Mouse (Mus musculus) heart, embryonic 14.5 days (tissue): ENCODE results near the gene Dbn1. TPM values are rescaled to one million over a fixed set of nuclear protein-coding genes. Genes with fewer than 3 reads are reported as not detected.

Experiments used
- ATAC-seq: fragments of 200-750 bp; cut with Nextera tagmentation; 2 replicates; pipeline ENCODE4 v1.8.0; 2017; ENCODE audit warnings: low read depth, moderate TSS enrichment; ENCODE audit not compliant: insufficient number of reproducible peaks, insufficient read depth, low FRiP score
- H3K27ac ChIP-seq, 2 experiments: fragments of 200-500 bp in 1 of 2; fragments of 300-500 bp in 1 of 2; sonication (generic) in 1 of 2; replicated peaks in 1 of 2; 2 replicates each; pipeline ENCODE4 v1.5.1; 2012 to 2014; ENCODE audit warnings: low read depth in 2 of 2, low read length in 2 of 2, control low read depth in 1 of 2, mild to moderate bottlenecking in 1 of 2, mixed read lengths in 1 of 2; ENCODE audit not compliant: control insufficient read depth in 1 of 2, insufficient read depth in 1 of 2
- H3K27me3 ChIP-seq: fragments of 300-500 bp; sonication (generic); 2 replicates; pipeline ENCODE4 v1.6.1; 2014; ENCODE audit warnings: mild to moderate bottlenecking, low read length, control low read depth; ENCODE audit not compliant: control insufficient read depth, insufficient read depth
- H3K36me3 ChIP-seq: fragments of 300-500 bp; sonication (generic); 2 replicates; pipeline ENCODE4 v1.6.1; 2014; ENCODE audit warnings: mild to moderate bottlenecking, control low read depth, low read length, mixed read lengths; ENCODE audit not compliant: control insufficient read depth, insufficient read depth
- H3K4me1 ChIP-seq, 2 experiments: fragments of 200-500 bp in 1 of 2; fragments of 300-500 bp in 1 of 2; sonication (generic) in 1 of 2; 2 replicates each; pipeline ENCODE4 v1.6.1; 2012 to 2014; ENCODE audit warnings: low read length in 2 of 2, control low read depth in 1 of 2, mixed read lengths in 1 of 2; ENCODE audit not compliant: control insufficient read depth in 2 of 2, insufficient read depth in 2 of 2
- H3K4me2 ChIP-seq: fragments of 300-500 bp; sonication (generic); 2 replicates; pipeline ENCODE4 v1.6.1; 2014; ENCODE audit warnings: mild to moderate bottlenecking, low read length
- H3K4me3 ChIP-seq, 2 experiments: fragments of 200-500 bp in 1 of 2; fragments of 300-500 bp in 1 of 2; sonication (generic) in 1 of 2; 2 replicates each; pipeline ENCODE4 v1.5.1; 2012 to 2014; ENCODE audit warnings: low read length in 2 of 2, mild to moderate bottlenecking in 2 of 2, control low read depth in 1 of 2, low read depth in 1 of 2, moderate library complexity in 1 of 2; ENCODE audit not compliant: control insufficient read depth in 1 of 2, insufficient read depth in 1 of 2
- H3K9ac ChIP-seq: fragments of 300-500 bp; sonication (generic); 2 replicates; pipeline ENCODE4 v1.6.1; 2014; ENCODE audit warnings: mild to moderate bottlenecking, low read length
- H3K9me3 ChIP-seq: fragments of 300-500 bp; sonication (generic); 2 replicates; pipeline ENCODE4 v1.6.1; 2016; ENCODE audit warnings: low read length, control low read depth; ENCODE audit not compliant: control insufficient read depth
- WGBS: fragments of 180-500 bp; shearing (Covaris S2); extraction: QIAGEN DNeasy Blood & Tissue Kit; methylation state at CpG from one replicate; pipeline ENCODE4 v1.1.7; 2014; 5-methylcytosine and 5-hydroxymethylcytosine counted together
- polyA plus RNA-seq: library from polyadenylated mRNA; unstranded; fragments of >200 nt; fragmentation: Nextera tagmentation; extraction: Ambion mirVana; gene quantifications from 2 replicates; pipeline ENCODE4 v1.2.1, GENCODE M21; 2014

Gene Dbn1
- polyA plus RNA-seq, 1 experiment from 2014 or later: 51.8 TPM

DNA sequence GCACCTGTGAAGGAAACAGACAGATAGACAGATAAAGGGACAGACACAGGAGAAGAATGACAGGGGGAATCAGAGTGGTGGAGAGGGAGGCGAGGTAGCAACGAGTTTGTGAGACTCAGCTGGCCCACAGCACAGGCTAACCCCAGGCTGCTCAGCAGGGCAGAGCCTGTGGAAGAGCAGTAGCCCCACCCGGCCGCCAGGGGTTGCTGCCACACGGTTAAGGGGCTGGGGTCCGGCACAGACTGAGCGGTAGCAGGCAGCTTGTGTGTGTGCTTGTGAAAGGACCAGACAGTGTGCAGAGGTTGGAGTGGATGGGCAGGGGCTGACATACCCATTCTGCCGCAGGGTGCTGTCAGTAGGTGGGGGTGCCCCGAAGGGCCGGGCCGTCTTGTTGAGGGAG is 20.0 kb upstream of the Dbn1 start:
- Histone ChIP-seq H3K36me3 (peaks cover 84% of the 10 kb centered on the region), H3K27me3 (no peaks in the 10 kb centered on the region)
- 66% methylated on average over 11 of the region's 11 CpGs for WGBS

DNA sequence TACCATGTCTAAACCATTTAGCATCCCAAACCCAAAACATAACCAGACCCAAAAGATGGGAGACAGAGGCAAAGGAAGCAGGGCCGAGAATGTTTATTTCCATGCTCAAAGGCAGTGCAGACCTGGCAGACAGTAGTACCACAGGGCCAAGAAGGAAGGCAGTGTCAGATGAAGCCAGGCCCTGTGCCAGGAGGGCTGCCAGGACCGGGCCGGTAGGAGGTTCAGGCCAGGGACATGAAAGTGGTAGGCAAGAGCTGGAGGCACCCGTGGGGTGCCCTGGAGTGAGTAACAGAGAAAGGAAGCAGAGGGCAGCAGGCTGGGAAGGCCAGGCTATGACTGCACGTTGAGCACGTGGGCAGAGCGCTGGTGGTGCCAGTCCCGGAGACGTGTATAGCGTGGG is 18.8 kb upstream of the Dbn1 start:
- H3K9me3 ChIP-seq: no peaks in the 10 kb centered on the region
- no peaks in the 10 kb centered on the region for H3K27me3 ChIP-seq
- peaks cover 91% of the 10 kb centered on the region for H3K36me3 ChIP-seq
- no peak for ATAC-seq
- H3K4me2 ChIP-seq: no peak overlapping the region
- H3K9ac ChIP-seq: no peak overlapping the region
- 92% methylated on average over 10 of the region's 10 CpGs for WGBS
- H3K27ac ChIP-seq: no peak overlapping the region
- H3K4me1 ChIP-seq: peaks cover 25 to 41% of the 10 kb centered on the region in 2 experiments
- H3K4me3 ChIP-seq: no peak overlapping the region

More for the DNA sequence above, 20.0 kb upstream of the Dbn1 start:
- H3K4me3 ChIP-seq: no peak overlapping the region
- H3K9me3 ChIP-seq: no peaks in the 10 kb centered on the region
- ATAC-seq: no peak
- H3K4me2 ChIP-seq: no peak overlapping the region
- peaks cover 29 to 46% of the 10 kb centered on the region in 2 experiments for H3K4me1 ChIP-seq
- no peak overlapping the region for H3K9ac ChIP-seq
- H3K27ac ChIP-seq: no peak overlapping the region

DNA sequence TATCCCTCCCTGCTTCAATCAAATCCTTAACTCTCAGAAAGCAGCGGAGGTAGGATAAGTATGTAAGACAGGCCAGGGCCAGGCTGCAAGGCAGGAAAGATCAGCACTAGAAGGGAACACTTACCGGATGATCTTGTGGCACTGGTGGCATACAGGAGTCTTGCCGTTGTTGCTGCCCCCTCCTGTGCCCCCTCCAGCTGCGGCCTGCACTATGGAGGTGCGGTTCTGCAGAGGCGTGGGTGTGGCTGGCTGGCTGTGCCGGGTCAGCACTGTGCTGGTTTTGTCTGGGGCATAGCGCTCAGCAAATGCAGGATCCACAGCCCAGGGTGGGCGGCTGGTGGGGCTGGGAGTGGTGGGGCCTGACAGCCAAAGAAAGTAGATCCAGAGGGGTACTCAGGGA is 17.9 kb upstream of the Dbn1 start:
- WGBS: 90% methylated on average over 9 of the region's 9 CpGs

GRCm38 (mm10) chr13:55504390-55504789 is 16.5 kb upstream of the Dbn1 start:
- Histone ChIP-seq H3K9me3 (no peaks in the 10 kb centered on the region), H3K36me3 (peaks cover 100% of the 10 kb centered on the region), H3K4me2 (no peak overlapping the region), H3K27ac (no peak overlapping the region), H3K9ac (no peak overlapping the region), H3K4me3 (no peak overlapping the region), H3K4me1 (peaks cover 4 to 17% of the 10 kb centered on the region in 2 experiments), H3K27me3 (no peaks in the 10 kb centered on the region)
- ATAC-seq: no peak
- WGBS: 76% methylated on average over 5 of the region's 5 CpGs

More for the DNA sequence above, 17.9 kb upstream of the Dbn1 start:
- Histone ChIP-seq H3K9me3 (no peaks in the 10 kb centered on the region), H3K4me2 (no peak overlapping the region), H3K9ac (no peak overlapping the region), H3K27ac (no peak overlapping the region; a peak in 1 of 4 replicates), H3K4me1 (peaks cover 16 to 32% of the 10 kb centered on the region in 2 experiments), H3K27me3 (no peaks in the 10 kb centered on the region), H3K4me3 (no peak overlapping the region), H3K36me3 (peaks cover 96% of the 10 kb centered on the region)
- no peak for ATAC-seq

DNA sequence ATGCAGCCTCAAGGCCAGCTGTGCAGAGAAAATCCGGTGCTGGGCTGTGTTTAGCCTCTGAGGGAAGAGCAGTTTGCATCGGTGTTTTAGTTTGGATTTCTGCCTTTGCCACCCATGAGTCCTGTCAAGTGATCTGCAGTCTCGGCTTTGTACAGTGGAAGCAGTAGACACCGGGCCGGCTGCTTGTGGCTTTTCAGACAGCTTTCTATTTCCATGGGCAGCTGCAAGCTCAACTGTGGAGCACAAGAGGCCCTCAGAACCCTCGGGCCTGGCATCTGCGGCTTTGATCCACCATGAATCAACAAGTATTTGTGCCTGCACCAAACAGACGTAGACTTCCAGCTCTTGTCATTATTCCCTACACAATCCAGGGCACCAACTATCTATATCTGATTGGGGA is 14.5 kb upstream of the Dbn1 start:
- Histone ChIP-seq H3K4me1 (peaks cover 0 to 6% of the 10 kb centered on the region in 2 experiments; a peak in 1 of 4 replicates), H3K27me3 (0 out of 2 replicates have a peak, but pooled peaks cover 9% of the 10 kb centered on the region), H3K4me3 (no peak overlapping the region), H3K9ac (no peak overlapping the region), H3K4me2 (no peak overlapping the region), H3K9me3 (no peaks in the 10 kb centered on the region), H3K36me3 (peaks cover 100% of the 10 kb centered on the region), H3K27ac (no peak overlapping the region)
- WGBS: 85% methylated on average over 8 of the region's 8 CpGs
- no peak for ATAC-seq

DNA sequence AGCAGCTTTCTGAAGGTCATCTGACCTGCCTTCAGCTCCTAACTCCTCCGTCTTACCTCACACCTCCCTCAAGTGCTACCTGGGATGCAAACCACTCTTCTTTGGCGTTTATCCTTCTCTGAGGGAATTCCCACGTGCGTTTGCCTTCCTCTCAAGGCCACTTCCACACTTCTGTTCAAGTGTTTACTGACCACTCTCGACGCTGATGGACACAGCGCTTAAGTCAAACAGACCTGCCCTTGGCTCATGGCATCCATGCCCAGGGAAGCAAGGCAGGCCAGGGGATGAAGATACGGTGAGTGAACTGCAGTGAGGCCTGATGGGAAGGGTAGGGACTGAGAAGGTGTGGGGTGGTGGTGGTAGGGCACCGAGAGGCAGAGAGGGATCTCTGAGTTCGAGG is 12.7 kb upstream of the Dbn1 start:
- WGBS: 72% methylated on average over 10 of the region's 10 CpGs
- H3K4me1 ChIP-seq: peaks cover 10 to 17% of the 10 kb centered on the region in 2 experiments
- peaks cover 89% of the 10 kb centered on the region for H3K36me3 ChIP-seq
- H3K9me3 ChIP-seq: no peaks in the 10 kb centered on the region
- no peak overlapping the region for H3K27ac ChIP-seq
- no peak overlapping the region for H3K4me2 ChIP-seq
- no peak overlapping the region for H3K9ac ChIP-seq
- no peak for ATAC-seq
- H3K27me3 ChIP-seq: 0 out of 2 replicates have a peak, but pooled peaks cover 9% of the 10 kb centered on the region
- H3K4me3 ChIP-seq: no peak overlapping the region

GRCm38 (mm10) chr13:55498906-55499305 is 11.0 kb upstream of the Dbn1 start:
- peaks cover 16% of the 10 kb centered on the region for H3K27me3 ChIP-seq
- H3K27ac ChIP-seq: no peak overlapping the region
- no peak overlapping the region for H3K9ac ChIP-seq
- no peak overlapping the region for H3K4me2 ChIP-seq
- H3K4me1 ChIP-seq: peaks cover 21 to 25% of the 10 kb centered on the region in 2 experiments
- H3K9me3 ChIP-seq: no peaks in the 10 kb centered on the region
- H3K36me3 ChIP-seq: peaks cover 72% of the 10 kb centered on the region
- no peak overlapping the region for H3K4me3 ChIP-seq
- no peak for ATAC-seq
- 83% methylated on average over 11 of the region's 11 CpGs for WGBS

- Histone ChIP-seq H3K4me1 (peaks cover 21 to 25% of the 10 kb centered on the region in 2 experiments), H3K36me3 (peaks cover 50% of the 10 kb centered on the region), H3K9ac (no peak overlapping the region), H3K27me3 (peaks cover 37% of the 10 kb centered on the region), H3K4me3 (no peak overlapping the region), H3K27ac (no peak overlapping the region), H3K4me2 (no peak overlapping the region), H3K9me3 (no peaks in the 10 kb centered on the region)
- ATAC-seq: no peak
- WGBS: 79% methylated on average over 6 of the region's 6 CpGs
Measured at GRCm38 (mm10) chr13:55496661-55497060, 8.8 kb upstream of the Dbn1 start.
